Mouse (Mus musculus) CH12.LX (cell line): ENCODE measurements at regions not wholly inside any gene's neighbourhood (a gene's known extent, or its start where the extent isn't known, plus 50 kb on each side); places are given as distances from the start of the nearest gene placed in this dataset.

Experiments
- DNase-seq: peaks from one replicate; pipeline ENCODE4 v3.0.0-alpha.2; 2013; ENCODE audit errors: extremely low read depth
- H3K27ac ChIP-seq: 2 replicates; pipeline ENCODE4 v1.5.1; 2012; ENCODE audit warnings: low read depth, mild to moderate bottlenecking, control low read depth, moderate library complexity; ENCODE audit not compliant: insufficient read depth
- H3K27me3 ChIP-seq: replicated peaks from 2 replicates; pipeline ENCODE3; 2012; ENCODE audit warnings: inconsistent platforms
- H3K36me3 ChIP-seq, 2 experiments: replicated peaks in 1 of 2; 2 replicates each; pipeline versions ENCODE3 to v1.6.1; 2012; ENCODE audit warnings: inconsistent platforms in 1 of 2, low read length in 1 of 2, mild to moderate bottlenecking in 1 of 2, mixed read lengths in 1 of 2, moderate library complexity in 1 of 2; ENCODE audit not compliant: control insufficient read depth in 1 of 2, insufficient read depth in 1 of 2
- H3K4me1 ChIP-seq, 2 experiments: 2 replicates each; pipeline ENCODE4 v1.6.1; 2012; ENCODE audit warnings: inconsistent platforms in 1 of 2, moderate library complexity in 1 of 2; ENCODE audit not compliant: insufficient read depth in 2 of 2, control insufficient read depth in 1 of 2
- H3K4me2 ChIP-seq: 2 replicates; pipeline ENCODE4 v1.6.1; 2012; ENCODE audit warnings: low read depth, mild to moderate bottlenecking, control low read depth; ENCODE audit not compliant: poor library complexity, insufficient read depth, severe bottlenecking
- H3K4me3 ChIP-seq, 3 experiments: fragments of 150-350 bp in 1 of 3; sonication (generic) in 1 of 3; replicated peaks in 1 of 3; 2 replicates each; pipeline versions ENCODE3 to v1.5.1; 2011 to 2012; ENCODE audit warnings: low read depth in 2 of 3, low read length in 2 of 3, mild to moderate bottlenecking in 2 of 3, moderate library complexity in 2 of 3, control low read depth in 1 of 3, improper control_type of control experiment in 1 of 3, inconsistent platforms in 1 of 3, mixed read lengths in 1 of 3; ENCODE audit not compliant: poor library complexity in 1 of 3
- H3K79me2 ChIP-seq: replicated peaks from 2 replicates; pipeline ENCODE4 v1.6.1; 2012; ENCODE audit warnings: mild to moderate bottlenecking, moderate library complexity; ENCODE audit not compliant: control insufficient read depth, poor library complexity, insufficient read depth, severe bottlenecking; ENCODE audit errors: extremely low read depth
- H3K9ac ChIP-seq: 2 replicates; pipeline ENCODE4 v1.6.1; 2012; ENCODE audit warnings: low read depth, mild to moderate bottlenecking, control low read depth, moderate library complexity; ENCODE audit not compliant: insufficient read depth
- H3K9me3 ChIP-seq: replicated peaks from 2 replicates; pipeline ENCODE3; 2012; ENCODE audit warnings: low read length, inconsistent platforms, mixed read lengths
- BHLHE40 ChIP-seq: IDR thresholded peaks from 2 replicates; pipeline ENCODE4 v1.6.1; 2011; ENCODE audit warnings: mild to moderate bottlenecking, low read depth, low read length, improper control_type of control experiment
- CHD1 ChIP-seq: IDR thresholded peaks from 2 replicates; pipeline ENCODE4 v1.6.1; 2012; ENCODE audit warnings: low read depth, low read length, improper control_type of control experiment, inconsistent platforms
- CHD2 ChIP-seq: IDR thresholded peaks from 2 replicates; pipeline ENCODE4 v1.6.1; 2011; ENCODE audit warnings: low read length, improper control_type of control experiment
- CTCF ChIP-seq, 2 experiments: IDR thresholded peaks in 1 of 2; conservative IDR thresholded peaks in 1 of 2; 2 replicates each; pipeline ENCODE4 v1.5.1; 2011 to 2012; ENCODE audit warnings: low read depth in 2 of 2, low read length in 2 of 2, improper control_type of control experiment in 1 of 2, inconsistent platforms in 1 of 2, mild to moderate bottlenecking in 1 of 2, moderate library complexity in 1 of 2
- ELF1 ChIP-seq: IDR thresholded peaks from 2 replicates; pipeline ENCODE4 v1.6.1; 2014; ENCODE audit warnings: low read depth, mild to moderate bottlenecking, inconsistent platforms, low read length, improper control_type of control experiment
- EP300 ChIP-seq: IDR thresholded peaks from 2 replicates; pipeline ENCODE4 v1.6.1; 2011; ENCODE audit warnings: low read length, improper control_type of control experiment
- ETS1 ChIP-seq: conservative IDR thresholded peaks from 2 replicates; pipeline ENCODE4 v1.6.1; 2012; ENCODE audit warnings: low read depth, mild to moderate bottlenecking, inconsistent platforms, low read length, improper control_type of control experiment, moderate library complexity
- HCFC1 ChIP-seq: IDR thresholded peaks from 2 replicates; pipeline ENCODE4 v1.6.1; 2012; ENCODE audit warnings: low read depth, mild to moderate bottlenecking, inconsistent platforms, low read length, improper control_type of control experiment
- IRF4 ChIP-seq: IDR thresholded peaks from 2 replicates; pipeline ENCODE4 v1.6.1; 2014; ENCODE audit warnings: low read depth, mild to moderate bottlenecking, inconsistent platforms, low read length, improper control_type of control experiment
- JUND ChIP-seq: conservative IDR thresholded peaks from 2 replicates; pipeline ENCODE4 v1.6.1; 2011; ENCODE audit warnings: low read depth, low read length, improper control_type of control experiment
- MAX ChIP-seq: IDR thresholded peaks from 2 replicates; pipeline ENCODE4 v1.6.1; 2011; ENCODE audit warnings: low read length, improper control_type of control experiment
- MAZ ChIP-seq: IDR thresholded peaks from 2 replicates; pipeline ENCODE4 v1.6.1; 2012; ENCODE audit warnings: low read depth, mild to moderate bottlenecking, inconsistent platforms, low read length, improper control_type of control experiment, moderate library complexity
- MEF2A ChIP-seq: IDR thresholded peaks from 2 replicates; pipeline ENCODE4 v1.6.1; 2014; ENCODE audit warnings: low read depth, mild to moderate bottlenecking, inconsistent platforms, low read length, improper control_type of control experiment, borderline replicate concordance
- MXI1 ChIP-seq: IDR thresholded peaks from 2 replicates; pipeline ENCODE4 v1.6.1; 2011; ENCODE audit warnings: mild to moderate bottlenecking, low read depth, low read length, improper control_type of control experiment
- MYC ChIP-seq: IDR thresholded peaks from 2 replicates; pipeline ENCODE4 v1.6.1; 2011; ENCODE audit warnings: low read depth, mild to moderate bottlenecking, improper control_type of control experiment, low read length
- NRF1 ChIP-seq: IDR thresholded peaks from 2 replicates; pipeline ENCODE4 v1.6.1; 2014; ENCODE audit warnings: low read depth, mild to moderate bottlenecking, inconsistent platforms, low read length, improper control_type of control experiment, moderate library complexity
- PAX5 ChIP-seq: IDR thresholded peaks from 2 replicates; pipeline ENCODE4 v1.6.1; 2012; ENCODE audit warnings: low read length, inconsistent platforms, mixed read lengths
- POLR2A ChIP-seq: IDR thresholded peaks from 2 replicates; pipeline ENCODE4 v1.6.1; 2011; ENCODE audit warnings: low read depth, mild to moderate bottlenecking, improper control_type of control experiment, low read length
- POLR2AphosphoS2 ChIP-seq: IDR thresholded peaks from 2 replicates; pipeline ENCODE4 v1.6.1; 2011; ENCODE audit warnings: low read depth, low read length, improper control_type of control experiment
- RAD21 ChIP-seq: IDR thresholded peaks from 2 replicates; pipeline ENCODE4 v1.6.1; 2011; ENCODE audit warnings: low read depth, mild to moderate bottlenecking, low read length, improper control_type of control experiment, moderate library complexity
- RCOR1 ChIP-seq: conservative IDR thresholded peaks from 2 replicates; pipeline ENCODE4 v1.6.1; 2012; ENCODE audit warnings: low read depth, mild to moderate bottlenecking, inconsistent platforms, low read length, improper control_type of control experiment
- SMC3 ChIP-seq: IDR thresholded peaks from 2 replicates; pipeline ENCODE4 v1.6.1; 2011; ENCODE audit warnings: low read depth, low read length, improper control_type of control experiment
- TBP ChIP-seq: conservative IDR thresholded peaks from 2 replicates; pipeline ENCODE4 v1.6.1; 2011; ENCODE audit warnings: low read depth, low read length, improper control_type of control experiment
- USF2 ChIP-seq: conservative IDR thresholded peaks from 2 replicates; pipeline ENCODE4 v1.6.1; 2011; ENCODE audit warnings: low read depth, low read length, improper control_type of control experiment
- ZC3H11A ChIP-seq: IDR thresholded peaks from 2 replicates; pipeline ENCODE4 v1.6.1; 2012; ENCODE audit warnings: low read depth, mild to moderate bottlenecking, inconsistent platforms, low read length, improper control_type of control experiment
- ZNF384 ChIP-seq: IDR thresholded peaks from 2 replicates; pipeline ENCODE4 v1.6.1; 2012; ENCODE audit warnings: low read depth, low read length, improper control_type of control experiment, inconsistent platforms
- dilution Hi-C: fragments of 300-500 bp; cut with MboI; formaldehyde crosslinking; loops from 2 replicates; pipeline ENCODE4 v1.14.3; 2020; ENCODE audit warnings: low sequenced_read_pairs; ENCODE audit not compliant: extremely low pct_unique_long_range_greater_than_20kb, extremely low pct_ligation_motif_present
- in situ Hi-C: fragments of 300-500 bp; cut with MboI; formaldehyde crosslinking; loops from 3 replicates; pipeline ENCODE4 v1.14.3; 2019; ENCODE audit warnings: low sequenced_read_pairs, low pct_ligation_motif_present, low pct_unique_long_range_greater_than_20kb, mixed read lengths

DNA sequence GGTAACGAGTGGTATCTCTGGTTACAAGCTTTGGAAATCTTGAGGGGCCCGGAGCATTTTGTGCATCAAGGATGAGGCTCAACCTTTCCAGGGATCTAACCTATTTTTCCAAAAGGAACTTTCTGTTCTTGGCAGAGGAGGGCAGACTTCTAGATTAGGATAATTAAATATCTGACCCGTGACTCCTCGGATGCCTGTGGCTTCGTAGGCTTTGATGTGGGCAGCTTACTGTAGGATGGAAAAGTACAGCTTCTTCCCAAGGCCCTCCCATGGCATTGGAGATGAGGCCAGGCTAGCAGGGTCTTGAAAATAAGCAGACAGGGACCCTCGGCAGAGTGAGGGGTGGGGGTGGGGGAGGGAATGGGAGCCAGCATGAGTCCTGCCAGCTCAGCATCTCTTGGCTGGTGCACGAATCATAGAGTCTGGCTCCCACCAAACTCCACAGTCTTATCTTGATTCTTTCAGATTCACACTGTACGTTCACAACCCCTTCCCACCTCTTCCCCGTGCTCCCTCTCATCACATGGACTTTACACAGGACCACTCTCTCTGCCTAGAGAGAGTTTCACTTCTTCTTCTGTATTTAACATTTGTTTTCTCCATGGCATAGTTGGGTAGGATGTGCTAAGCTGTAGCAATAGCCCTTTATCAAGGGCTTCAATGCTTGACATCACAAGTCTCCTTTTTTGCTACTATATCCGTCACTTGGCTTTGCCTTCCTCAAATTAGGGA, 104.9 kb downstream of the E030025P04Rik start:
- TF ChIP-seq ETS1 = no peak
- no peak for TF ChIP-seq USF2
- TF ChIP-seq IRF4 = peak; percentile 60; the same call in 1 of the 2 replicates
- no peak for TF ChIP-seq SMC3
- no peak for TF ChIP-seq CTCF (conservative IDR thresholded peaks at IDR 0.05 in 1 of 2, IDR thresholded peaks at IDR 0.05 in 1 of 2; ENCODE audit: low read depth in 2 of 2, low read length in 2 of 2)
- no peak for TF ChIP-seq RCOR1
- TF ChIP-seq EP300 = peak; percentile 55
- no peak for TF ChIP-seq MAX
- Histone ChIP-seq H3K27me3 (peaks cover 2% of the 10 kb centered on the region), H3K4me1 (peaks cover 0 to 8% of the 10 kb centered on the region in 2 experiments; a peak in 2 of 4 replicates), H3K36me3 (no peaks in the 10 kb centered on the region), H3K4me3 (no peak overlapping the region), H3K79me2 (no peaks in the 10 kb centered on the region), H3K9ac (no peak overlapping the region), H3K4me2 (no peak overlapping the region), H3K9me3 (no peaks in the 10 kb centered on the region), H3K27ac (no peak overlapping the region)
- in situ Hi-C loops (no loop called here), dilution Hi-C loops (no loop called here)
- no peak for DNase-seq

DNA sequence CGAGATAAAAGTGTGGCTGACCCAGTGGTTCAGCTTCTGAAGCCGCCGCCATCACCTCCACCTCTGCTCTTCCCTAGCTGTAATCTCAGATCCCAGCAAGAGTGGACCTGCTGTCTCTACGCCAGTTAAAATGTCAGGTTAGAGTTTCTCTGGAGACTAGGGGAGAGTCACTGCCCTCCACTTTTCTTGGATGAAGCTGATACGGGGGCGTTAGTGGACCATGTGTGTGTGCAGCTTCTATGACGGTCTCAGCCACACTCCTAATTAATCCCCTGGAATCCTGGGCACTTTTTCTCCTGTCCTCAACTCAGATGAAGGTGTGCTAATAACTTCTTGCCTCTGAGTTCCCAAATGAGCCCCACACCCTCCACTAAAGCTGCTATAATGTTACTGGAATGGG, 106.0 kb downstream of the E030025P04Rik start:
- no peak overlapping the region for H3K9ac ChIP-seq
- dilution Hi-C loops = no loop called here
- in situ Hi-C loops = no loop called here

GRCm38 (mm10) chr11:109034596-109034995, 109.6 kb downstream of the E030025P04Rik start:
- peaks cover 2% of the 10 kb centered on the region for H3K27me3 ChIP-seq
- peaks cover 0 to 11% of the 10 kb centered on the region in 2 experiments; a peak in 2 of 4 replicates for H3K4me1 ChIP-seq
- no peak overlapping the region for H3K9ac ChIP-seq
- in situ Hi-C loops (no loop called here), dilution Hi-C loops (no loop called here)
- no peak overlapping the region for H3K27ac ChIP-seq
- no peak overlapping the region for H3K4me2 ChIP-seq
- no peaks in the 10 kb centered on the region for H3K36me3 ChIP-seq
- H3K79me2 ChIP-seq = no peaks in the 10 kb centered on the region
- H3K9me3 ChIP-seq = no peaks in the 10 kb centered on the region
- DNase-seq = no peak
- TF ChIP-seq TBP (no peak), MEF2A (no peak), MAZ (no peak), BHLHE40 (no peak), ELF1 (no peak), RAD21 (no peak), CHD1 (no peak), POLR2AphosphoS2 (no peak), ZC3H11A (no peak), JUND (no peak), USF2 (no peak), MXI1 (no peak), EP300 (no peak), MYC (no peak), PAX5 (no peak), MAX (no peak)
- no peak overlapping the region for H3K4me3 ChIP-seq

More for the DNA sequence above, 106.0 kb downstream of the E030025P04Rik start:
- H3K4me1 ChIP-seq = peaks cover 0 to 8% of the 10 kb centered on the region in 2 experiments; a peak in 2 of 4 replicates
- H3K27ac ChIP-seq = no peak overlapping the region
- H3K79me2 ChIP-seq = no peaks in the 10 kb centered on the region
- no peaks in the 10 kb centered on the region for H3K36me3 ChIP-seq
- H3K27me3 ChIP-seq = peaks cover 2% of the 10 kb centered on the region
- H3K4me3 ChIP-seq = no peak overlapping the region
- no peak overlapping the region for H3K4me2 ChIP-seq
- TF ChIP-seq JUND = no peak
- no peak for TF ChIP-seq PAX5
- TF ChIP-seq CHD2 = no peak
- no peak for TF ChIP-seq POLR2A
- no peak for TF ChIP-seq ELF1
- TF ChIP-seq CTCF (conservative IDR thresholded peaks at IDR 0.05 in 1 of 2, IDR thresholded peaks at IDR 0.05 in 1 of 2; ENCODE audit: low read depth in 2 of 2, low read length in 2 of 2) = no peak
- no peak for TF ChIP-seq ZC3H11A
- TF ChIP-seq TBP = no peak
- TF ChIP-seq NRF1 = no peak
- TF ChIP-seq SMC3 = no peak
- no peak for TF ChIP-seq USF2
- TF ChIP-seq HCFC1 = no peak
- TF ChIP-seq ZNF384 = no peak
- no peak for DNase-seq
- H3K9me3 ChIP-seq = no peaks in the 10 kb centered on the region
